Mouse (Mus musculus): ENCODE data around the gene Lysmd1.
"Not testable (repeated sequence)": the region's sequence is repeated elsewhere in the genome, so short reads cannot be mapped to it uniquely, and the experiment has no call there.

Lysmd1 gene

GRCm38 (mm10) chr3:95133680-95134101 lies at the start of gene Lysmd1, which contains the start of gene Scnm1:
Gene Lysmd1, plus strand, starts transcription at chr3:95134088.
Gene Scnm1, minus strand, starts transcription at chr3:95134011.
- in situ Hi-C loops (cut with MboI; ENCODE audit: low sequenced_read_pairs), result no loop called here

GRCm38 (mm10) chr3:95088071-95088470 lies 45.8 kb upstream of the Lysmd1 start:
- in situ Hi-C loops (cut with MboI; ENCODE audit: low sequenced_read_pairs), result no loop called here

DNA sequence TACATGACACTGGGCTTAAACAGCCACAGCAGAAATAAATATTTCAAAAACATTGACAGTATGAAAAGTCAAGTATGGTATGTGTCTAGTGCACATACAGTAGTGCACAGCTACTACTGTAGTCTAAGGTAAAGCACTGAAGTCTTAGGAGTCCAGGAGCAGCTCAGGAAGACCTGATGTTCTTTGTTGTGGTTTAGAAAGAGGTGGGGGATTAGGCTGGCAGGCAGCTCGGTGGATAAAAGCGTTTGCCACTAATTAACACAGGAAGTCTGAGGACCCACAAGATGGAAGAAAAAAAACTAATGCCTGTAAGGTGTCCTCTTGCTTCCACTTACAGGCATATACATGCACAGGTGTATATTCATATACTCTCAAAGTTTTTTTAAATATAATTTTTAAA lies 33.0 kb upstream of the Lysmd1 start:
- in situ Hi-C loops (cut with MboI; ENCODE audit: low sequenced_read_pairs), result no loop called here

DNA sequence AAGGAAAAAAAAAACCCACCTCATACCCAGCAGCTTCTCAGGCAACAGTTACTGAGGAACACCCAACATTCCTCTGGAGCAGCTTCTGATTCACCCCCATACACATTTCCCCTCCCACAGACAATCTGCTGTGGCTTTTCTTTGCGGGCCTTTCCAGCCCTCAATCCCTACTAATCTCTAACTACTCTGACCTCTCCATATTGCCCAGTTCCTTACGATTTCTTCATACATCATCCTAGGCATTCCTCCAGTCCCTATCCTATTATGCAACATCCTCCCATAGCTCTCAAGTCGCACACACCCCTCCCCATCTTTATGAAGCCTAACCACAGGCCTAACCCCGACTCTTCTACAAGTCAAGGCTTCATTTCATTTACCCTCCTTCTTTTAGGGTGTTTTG lies 28.8 kb upstream of the Lysmd1 start:
- in situ Hi-C loops (cut with MboI; ENCODE audit: low sequenced_read_pairs), result no loop called here

- in situ Hi-C loops (cut with MboI; ENCODE audit: low sequenced_read_pairs), result no loop called here
Measured at GRCm38 (mm10) chr3:95105586-95106337, 28.1 kb upstream of the Lysmd1 start.

DNA sequence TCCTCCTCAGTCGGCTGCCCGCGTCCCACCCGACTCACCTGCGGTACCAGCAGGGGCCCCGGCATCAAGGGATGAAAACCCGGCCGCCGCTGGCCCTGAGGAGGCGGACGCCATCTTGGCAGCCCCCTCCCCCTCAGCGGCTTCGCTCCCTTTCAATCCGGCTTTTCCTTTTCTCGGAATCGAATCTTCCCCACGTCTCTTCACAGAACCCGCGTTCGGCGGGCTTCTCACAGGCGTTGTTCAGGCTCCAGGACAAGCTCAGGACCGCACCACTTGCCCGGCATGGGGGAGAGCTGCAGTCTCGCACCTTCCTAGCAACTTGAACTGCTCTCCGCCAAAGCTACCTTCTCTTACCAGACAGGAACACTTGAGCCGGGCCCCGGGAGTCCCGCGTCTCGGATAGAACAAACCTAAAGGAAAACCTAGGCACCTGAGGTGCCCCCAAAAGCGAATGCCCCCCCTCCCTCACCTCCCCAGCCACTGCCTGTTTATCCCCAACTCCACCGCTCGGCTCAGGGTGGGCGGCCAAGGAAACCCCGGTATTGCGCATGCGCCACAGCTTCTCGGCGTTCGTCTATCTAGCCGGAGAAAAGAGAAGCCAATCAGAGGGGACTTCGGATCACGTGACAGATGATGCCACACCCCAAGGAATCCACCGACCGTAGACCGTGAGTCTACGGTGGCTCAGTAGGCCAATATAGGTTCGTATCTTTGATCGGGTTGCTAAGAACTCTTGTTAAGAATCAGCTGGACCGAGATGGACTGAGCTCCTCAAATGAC lies 27.4 kb upstream of the Lysmd1 start, which contains the start of gene Pip5k1a:
Gene Pip5k1a, minus strand, starts transcription at position 593 of the 780 bp plus-strand sequence.
- in situ Hi-C loops (cut with MboI; ENCODE audit: low sequenced_read_pairs), result no loop called here

DNA sequence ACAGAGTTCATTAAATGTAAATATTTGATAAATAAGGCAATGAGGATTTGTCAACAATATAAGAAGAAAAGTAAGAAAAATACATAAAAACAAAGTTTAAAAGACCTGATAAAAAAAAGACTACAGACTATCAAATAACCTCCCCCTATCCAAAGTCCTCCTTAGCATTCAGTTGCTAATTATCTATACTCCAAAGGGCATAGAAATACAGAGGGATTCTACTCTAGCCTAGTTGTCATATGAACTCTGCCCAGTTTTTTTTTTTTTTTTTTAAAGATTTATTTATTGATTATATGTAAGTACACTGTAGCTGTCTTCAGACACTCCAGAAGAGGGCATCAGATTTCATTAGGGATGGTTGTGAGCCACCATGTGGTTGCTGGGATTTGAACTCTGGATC lies 26.6 kb upstream of the Lysmd1 start:
- in situ Hi-C loops (cut with MboI; ENCODE audit: low sequenced_read_pairs), result not testable (repeated sequence)

DNA sequence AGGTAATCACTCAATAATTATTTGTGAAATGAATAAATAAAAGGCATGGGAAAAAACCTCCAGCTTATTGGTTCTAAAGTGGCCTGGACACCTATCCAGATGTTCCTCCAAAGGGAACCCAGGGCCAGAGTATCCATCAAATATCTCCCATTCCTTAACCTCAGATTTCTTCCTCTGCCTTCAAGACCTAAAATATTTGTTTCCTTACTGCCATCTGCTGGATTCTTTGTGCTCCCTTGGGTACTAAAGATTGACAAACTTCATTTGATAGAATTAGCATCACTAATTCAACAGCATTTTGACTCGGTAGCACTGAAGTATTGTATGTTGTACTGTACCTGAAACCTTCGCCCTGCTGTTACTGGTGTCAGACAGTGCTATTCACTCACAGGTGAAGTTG lies 26.0 kb upstream of the Lysmd1 start:
- in situ Hi-C loops (cut with MboI; ENCODE audit: low sequenced_read_pairs), result no loop called here

- in situ Hi-C loops (cut with MboI; ENCODE audit: low sequenced_read_pairs), result no loop called here
Measured at GRCm38 (mm10) chr3:95110911-95111726, 22.8 kb upstream of the Lysmd1 start, which contains the start of gene Vps72. Gene Vps72, plus strand, starts transcription at chr3:95111022.

GRCm38 (mm10) chr3:95112760-95113159 lies 21.1 kb upstream of the Lysmd1 start:
- in situ Hi-C loops (cut with MboI; ENCODE audit: low sequenced_read_pairs), result no loop called here

- in situ Hi-C loops (cut with MboI; ENCODE audit: low sequenced_read_pairs), result no loop called here
Measured at GRCm38 (mm10) chr3:95117751-95118150, 16.1 kb upstream of the Lysmd1 start.

- in situ Hi-C loops (cut with MboI; ENCODE audit: low sequenced_read_pairs), result no loop called here
Measured at GRCm38 (mm10) chr3:95121580-95121979, 12.3 kb upstream of the Lysmd1 start.

DNA sequence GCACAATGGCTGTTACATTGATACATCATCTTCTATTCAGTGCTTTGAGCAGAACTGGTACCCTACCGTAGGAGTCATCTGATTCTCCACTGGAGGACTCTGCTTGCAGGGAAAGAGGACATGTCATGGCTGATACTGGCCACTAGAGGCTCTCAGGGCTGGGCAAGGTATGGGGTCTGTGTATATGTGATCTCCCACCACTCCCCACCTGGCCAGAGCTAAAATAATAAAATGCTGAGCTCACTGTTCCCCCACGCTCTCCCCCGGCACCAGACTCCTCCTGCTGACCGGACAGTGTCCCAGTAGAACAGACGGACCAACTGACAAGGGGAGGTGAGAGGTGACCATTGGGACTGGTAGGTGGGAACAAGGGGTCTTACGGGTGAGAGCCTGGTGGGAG lies 9.6 kb upstream of the Lysmd1 start, which contains the start of gene Tmod4:
Gene Tmod4, plus strand, starts transcription at position 231 of the 400 bp plus-strand sequence.
- in situ Hi-C loops (cut with MboI; ENCODE audit: low sequenced_read_pairs), result no loop called here

- in situ Hi-C loops (cut with MboI; ENCODE audit: low sequenced_read_pairs), result no loop called here
Measured at GRCm38 (mm10) chr3:95124972-95125371, 8.9 kb upstream of the Lysmd1 start.

GRCm38 (mm10) chr3:95129226-95129651 lies 4.6 kb upstream of the Lysmd1 start:
- in situ Hi-C loops (cut with MboI; ENCODE audit: low sequenced_read_pairs), result no loop called here

GRCm38 (mm10) chr3:95130081-95130480 lies 3.8 kb upstream of the Lysmd1 start:
- in situ Hi-C loops (cut with MboI; ENCODE audit: low sequenced_read_pairs), result no loop called here

- in situ Hi-C loops (cut with MboI; ENCODE audit: low sequenced_read_pairs), result not testable (repeated sequence)
Measured at GRCm38 (mm10) chr3:95132389-95132788, 1.5 kb upstream of the Lysmd1 start.

- in situ Hi-C loops (cut with MboI; ENCODE audit: low sequenced_read_pairs), result no loop called here
Measured at GRCm38 (mm10) chr3:95133176-95133575, 712 bp upstream of the Lysmd1 start.

DNA sequence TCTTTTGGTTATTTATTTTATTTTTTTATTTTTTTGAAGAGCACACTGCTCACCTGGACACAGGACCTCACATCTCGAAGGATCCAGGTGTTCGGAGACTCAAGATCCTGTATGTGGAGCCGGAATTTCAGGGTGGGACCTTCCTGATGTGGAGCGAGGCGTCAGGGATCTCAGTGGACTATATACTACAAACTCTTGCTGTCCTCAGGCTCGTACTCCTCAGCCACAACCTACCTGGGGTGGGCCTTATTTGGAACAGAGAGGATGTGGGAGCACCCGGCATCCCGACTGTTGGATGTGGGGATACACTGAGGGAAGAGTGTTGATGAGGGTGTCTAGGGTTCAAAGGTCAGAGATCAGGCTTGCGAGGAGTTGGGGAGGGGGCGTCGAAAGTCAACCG lies 245 bp downstream of the Lysmd1 start:
- in situ Hi-C loops (cut with MboI; ENCODE audit: low sequenced_read_pairs), result not testable (repeated sequence)

GRCm38 (mm10) chr3:95135023-95135422 lies 1.1 kb downstream of the Lysmd1 start:
- in situ Hi-C loops (cut with MboI; ENCODE audit: low sequenced_read_pairs), result no loop called here

All from CH12F3 (cell line).